Mouse (Mus musculus) forebrain, embryonic 10.5 days (tissue): ENCODE data around the gene 0610037L13Rik. TPM values are rescaled to one million over a fixed set of nuclear protein-coding genes. Genes with fewer than 3 reads are reported as not detected.

Source experiments
- DNase-seq: peaks from one replicate; pipeline ENCODE4 v3.0.0-alpha.2; 2017; ENCODE audit warnings: low spot score; ENCODE audit errors: extremely low spot score
- H3K27ac ChIP-seq: fragments of 300-500 bp; sonication (generic); 2 replicates; pipeline ENCODE4 v1.5.1; 2016; ENCODE audit warnings: mild to moderate bottlenecking
- H3K27me3 ChIP-seq: fragments of 300-500 bp; sonication (generic); 2 replicates; pipeline ENCODE4 v1.6.1; 2016; ENCODE audit warnings: mild to moderate bottlenecking; ENCODE audit not compliant: poor library complexity, severe bottlenecking
- H3K36me3 ChIP-seq: fragments of 300-500 bp; sonication (generic); replicated peaks from 2 replicates; pipeline ENCODE4 v1.6.1; 2016; ENCODE audit warnings: mild to moderate bottlenecking, moderate library complexity
- H3K4me1 ChIP-seq: fragments of 300-500 bp; sonication (generic); 2 replicates; pipeline ENCODE4 v1.6.1; 2016
- H3K4me3 ChIP-seq: fragments of 300-500 bp; sonication (generic); 2 replicates; pipeline ENCODE4 v1.5.1; 2016; ENCODE audit warnings: mild to moderate bottlenecking, moderate library complexity
- H3K9me3 ChIP-seq: fragments of 300-500 bp; sonication (generic); 2 replicates; pipeline ENCODE4 v1.6.1; 2016; ENCODE audit warnings: mild to moderate bottlenecking, moderate library complexity
- WGBS: fragments of 180-500 bp; shearing (Covaris S2); methylation state at CpG from one replicate; pipeline ENCODE4 v1.1.7; 2016; 5-methylcytosine and 5-hydroxymethylcytosine counted together
- polyA plus RNA-seq: library from polyadenylated mRNA; unstranded; fragments of >200 nt; fragmentation: Nextera tagmentation; extraction: Ambion mirVana; gene quantifications from 2 replicates; pipeline ENCODE4 v1.2.1, GENCODE M21; 2016

Gene 0610037L13Rik
- polyA plus RNA-seq, result 102 and 105 TPM in 2 replicates

DNA sequence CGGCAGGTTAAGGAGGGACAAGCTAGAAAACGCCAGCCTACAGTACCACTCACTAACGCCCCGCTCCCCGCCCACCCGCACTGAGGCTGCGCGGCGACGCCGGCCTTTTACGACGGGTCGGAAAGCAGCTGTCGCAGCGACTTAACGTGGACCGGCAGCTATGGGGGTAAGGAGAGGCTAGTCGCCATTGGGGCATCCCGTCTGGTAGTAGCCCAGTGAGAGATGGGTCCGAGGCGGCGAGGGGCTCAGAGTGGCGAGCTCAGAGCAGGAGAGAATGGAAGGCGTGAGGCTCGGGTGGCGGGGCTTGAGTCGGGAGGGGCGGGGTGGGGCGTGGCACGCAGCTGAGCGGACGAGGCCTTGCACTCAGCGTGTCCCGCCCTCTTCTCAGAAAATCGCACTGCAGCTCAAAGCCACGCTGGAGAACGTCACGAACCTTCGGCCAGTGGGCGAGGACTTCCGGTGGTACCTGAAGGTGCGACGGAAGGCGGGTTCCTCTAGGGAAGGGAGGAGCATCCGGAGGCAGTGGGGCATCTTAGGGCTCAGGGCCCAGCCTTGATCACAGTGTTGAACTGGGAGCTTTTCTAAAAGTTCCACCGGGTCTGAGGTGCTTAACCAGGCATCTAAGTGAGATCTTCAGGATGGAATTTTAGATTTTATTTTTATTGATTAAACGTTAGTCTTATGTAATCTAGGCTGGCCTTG lies at the start of gene 0610037L13Rik:
Gene 0610037L13Rik (plus strand): TSS at position 83 of the 702 bp plus-strand sequence.
- Histone ChIP-seq H3K36me3 (peaks cover 69% of the 10 kb centered on the region), H3K4me3 (peak within 1 kb of the TSS; percentile 68), H3K4me1 (peaks cover 22% of the 10 kb centered on the region), H3K9me3 (no peaks in the 10 kb centered on the region), H3K27ac (peak within 1 kb of the TSS; percentile 89), H3K27me3 (no peaks in the 10 kb centered on the region)
- peak; percentile 96 for DNase-seq
- under 1% methylated on average over 48 of the region's 48 CpGs for WGBS

DNA sequence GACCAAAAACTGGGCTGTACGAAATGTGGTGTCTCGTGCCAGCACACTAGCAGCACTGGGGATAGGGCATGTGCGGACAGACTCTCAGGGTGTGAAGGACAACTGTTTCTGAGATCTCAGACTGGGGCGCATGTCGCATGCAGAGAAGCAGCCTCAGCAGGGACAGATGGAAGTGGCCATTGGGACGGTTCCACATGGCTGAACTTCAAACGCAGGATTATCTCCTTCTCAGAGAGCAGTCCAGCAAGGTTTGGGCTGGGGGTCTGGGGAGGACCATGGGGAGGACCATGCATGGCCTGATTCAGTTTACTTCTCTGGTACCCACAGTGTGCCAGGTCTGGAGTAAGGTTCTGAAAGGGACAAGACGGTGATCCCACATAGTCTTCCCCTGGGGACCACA lies 45.9 kb upstream of the 0610037L13Rik start:
- Histone ChIP-seq H3K4me3 (no peak overlapping the region), H3K27ac (peak overlapping the region; percentile 35; the same call in 1 of the 2 replicates), H3K9me3 (no peaks in the 10 kb centered on the region), H3K36me3 (peaks cover 56% of the 10 kb centered on the region), H3K4me1 (peaks cover 64% of the 10 kb centered on the region), H3K27me3 (peaks cover 36% of the 10 kb centered on the region)
- DNase-seq, result no peak
- 58% methylated on average over 8 of the region's 8 CpGs for WGBS

DNA sequence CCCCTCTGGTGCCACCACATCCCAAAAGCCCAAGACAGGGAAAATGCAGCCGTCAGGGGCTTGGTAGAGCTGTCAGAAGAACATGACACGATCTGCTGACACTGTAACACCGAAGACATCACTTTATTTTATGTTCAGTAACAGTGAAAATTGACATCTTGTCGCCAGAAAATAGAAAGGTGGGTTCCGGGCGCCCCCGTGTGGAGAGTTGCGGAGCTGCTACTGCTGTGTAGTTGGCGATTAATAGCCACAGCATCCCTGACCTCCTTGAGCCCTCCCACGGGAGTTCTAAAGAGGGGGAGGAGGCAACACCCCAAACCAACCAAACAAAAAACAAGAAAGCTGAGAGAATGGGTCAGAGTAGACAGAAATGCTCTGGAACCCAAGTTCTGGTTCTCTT lies 44.6 kb upstream of the 0610037L13Rik start:
- WGBS, result 7% methylated on average over 10 of the region's 10 CpGs
- Histone ChIP-seq H3K9me3 (no peaks in the 10 kb centered on the region), H3K27me3 (peaks cover 36% of the 10 kb centered on the region), H3K4me1 (peaks cover 58% of the 10 kb centered on the region), H3K4me3 (no peak overlapping the region), H3K36me3 (peaks cover 64% of the 10 kb centered on the region), H3K27ac (no peak overlapping the region; the same call in 1 of the 2 replicates)
- DNase-seq, result peak; percentile 83

DNA sequence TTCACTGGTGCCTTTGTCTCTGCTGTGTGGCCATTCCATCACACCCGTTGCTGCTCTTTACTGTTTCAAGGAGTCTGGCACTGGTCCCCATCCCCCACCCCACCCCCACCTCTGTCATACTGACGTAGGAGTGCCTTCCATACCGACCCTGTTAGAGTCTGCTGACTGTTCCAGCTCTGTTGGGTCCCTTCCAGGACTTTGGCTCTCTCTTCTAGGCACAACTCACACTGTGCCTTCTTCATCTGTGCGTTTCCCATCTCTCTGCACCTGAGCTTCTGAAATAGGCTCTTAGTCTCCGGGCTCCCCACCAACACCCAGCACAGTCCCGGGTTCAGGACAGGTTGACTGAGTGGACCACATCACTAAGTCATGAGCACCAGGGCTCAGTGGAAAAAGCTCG lies 42.8 kb upstream of the 0610037L13Rik start:
- Histone ChIP-seq H3K27ac (no peak overlapping the region), H3K9me3 (no peaks in the 10 kb centered on the region), H3K27me3 (peaks cover 36% of the 10 kb centered on the region), H3K36me3 (peaks cover 82% of the 10 kb centered on the region), H3K4me3 (no peak overlapping the region), H3K4me1 (peaks cover 48% of the 10 kb centered on the region)
- DNase-seq, result no peak
- 58% methylated on average over 7 of the region's 7 CpGs for WGBS

DNA sequence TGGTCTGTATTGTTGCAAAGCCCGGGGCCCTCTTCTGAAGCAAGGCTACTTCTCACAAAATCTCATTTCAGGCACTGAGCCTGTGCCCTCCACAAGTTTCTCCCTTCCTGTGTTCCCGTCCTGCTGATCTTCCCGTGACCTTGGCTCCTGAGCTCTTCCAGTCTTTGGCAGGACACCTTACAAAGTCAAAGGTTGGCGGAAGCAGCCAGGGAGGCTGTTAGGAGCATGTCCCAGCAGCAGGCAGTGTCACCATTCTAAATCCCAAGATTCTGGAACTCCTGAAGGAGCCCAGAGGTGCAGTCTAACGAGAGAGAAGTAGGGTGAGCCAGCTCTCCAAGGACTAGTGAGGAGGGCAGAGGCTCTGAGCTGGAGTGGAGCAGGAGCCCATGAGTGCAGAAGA lies 41.1 kb upstream of the 0610037L13Rik start:
- H3K4me3 ChIP-seq, result no peak overlapping the region
- H3K27me3 ChIP-seq, result peaks cover 36% of the 10 kb centered on the region
- H3K36me3 ChIP-seq, result peaks cover 87% of the 10 kb centered on the region
- no peaks in the 10 kb centered on the region for H3K9me3 ChIP-seq
- H3K27ac ChIP-seq, result no peak overlapping the region
- WGBS, result 86% methylated on average over 5 of the region's 5 CpGs
- no peak for DNase-seq
- peaks cover 30% of the 10 kb centered on the region for H3K4me1 ChIP-seq

DNA sequence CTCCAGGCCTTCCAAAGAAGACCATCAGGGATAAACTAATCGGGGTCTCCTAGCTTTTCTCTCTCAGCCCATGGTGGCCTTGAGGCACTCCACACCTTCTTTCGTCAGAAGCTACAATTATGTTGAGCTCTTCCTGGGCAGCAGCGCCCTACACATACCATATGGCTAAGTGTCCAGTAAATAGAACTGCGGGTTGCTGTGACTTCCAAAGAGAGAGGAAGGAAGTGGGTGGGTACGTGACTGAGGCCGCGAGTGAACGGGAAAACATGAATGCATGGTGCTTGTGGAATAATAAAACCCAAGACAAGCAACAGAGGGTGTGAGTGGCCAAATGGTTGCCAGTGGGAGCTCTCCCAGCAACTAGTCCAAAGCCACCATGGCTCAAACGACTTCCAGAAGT lies 40.0 kb upstream of the 0610037L13Rik start:
- DNase-seq, result no peak
- 92% methylated on average over 9 of the region's 9 CpGs for WGBS
- no peak overlapping the region for H3K27ac ChIP-seq
- peaks cover 93% of the 10 kb centered on the region for H3K36me3 ChIP-seq
- peaks cover 22% of the 10 kb centered on the region for H3K4me1 ChIP-seq
- H3K4me3 ChIP-seq, result no peak overlapping the region
- H3K27me3 ChIP-seq, result peaks cover 36% of the 10 kb centered on the region
- no peaks in the 10 kb centered on the region for H3K9me3 ChIP-seq

DNA sequence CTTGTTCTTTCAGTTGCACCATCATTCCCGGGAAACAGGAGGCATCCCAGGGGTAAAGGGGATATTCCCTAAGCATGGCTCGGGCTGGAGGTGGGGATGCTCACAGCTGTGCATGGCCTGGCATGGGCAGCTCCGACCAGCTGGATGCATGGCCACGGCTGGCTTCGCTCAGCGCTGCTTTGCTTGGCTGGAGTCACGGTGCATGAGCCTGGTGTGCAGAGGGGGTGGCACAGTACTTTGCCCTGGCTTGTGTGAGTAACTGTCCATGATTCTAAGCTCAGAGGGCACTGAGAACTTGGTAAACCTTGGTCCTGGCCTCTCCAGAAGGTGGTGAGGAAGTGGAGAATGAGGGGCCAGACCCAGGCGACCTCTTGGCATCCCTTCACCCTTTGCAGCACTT lies 39.5 kb upstream of the 0610037L13Rik start:
- Histone ChIP-seq H3K9me3 (no peaks in the 10 kb centered on the region), H3K4me1 (peaks cover 18% of the 10 kb centered on the region), H3K36me3 (peaks cover 97% of the 10 kb centered on the region), H3K27me3 (peaks cover 33% of the 10 kb centered on the region), H3K27ac (no peak overlapping the region), H3K4me3 (no peak overlapping the region)
- no peak for DNase-seq
- WGBS, result 92% methylated on average over 8 of the region's 8 CpGs

DNA sequence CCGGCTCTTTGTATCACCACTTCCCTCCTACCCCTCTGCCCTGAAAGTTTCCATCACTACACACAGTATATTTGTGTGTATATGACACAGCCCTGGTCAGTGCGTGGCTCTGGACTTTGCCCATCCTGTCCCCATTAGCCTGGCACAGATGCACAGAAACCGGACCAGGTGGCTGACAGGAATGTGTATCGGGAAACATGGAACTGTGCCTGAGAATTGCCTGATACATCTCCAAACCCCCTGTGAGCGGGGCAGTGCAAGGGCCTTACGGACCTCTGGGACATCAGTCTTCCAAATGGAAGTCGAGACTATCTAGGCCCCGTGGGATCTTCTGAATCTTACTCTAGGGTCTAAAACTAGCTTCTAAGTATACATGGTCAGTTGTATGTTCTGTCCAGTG lies 36.3 kb upstream of the 0610037L13Rik start:
- peaks cover 99% of the 10 kb centered on the region for H3K36me3 ChIP-seq

DNA sequence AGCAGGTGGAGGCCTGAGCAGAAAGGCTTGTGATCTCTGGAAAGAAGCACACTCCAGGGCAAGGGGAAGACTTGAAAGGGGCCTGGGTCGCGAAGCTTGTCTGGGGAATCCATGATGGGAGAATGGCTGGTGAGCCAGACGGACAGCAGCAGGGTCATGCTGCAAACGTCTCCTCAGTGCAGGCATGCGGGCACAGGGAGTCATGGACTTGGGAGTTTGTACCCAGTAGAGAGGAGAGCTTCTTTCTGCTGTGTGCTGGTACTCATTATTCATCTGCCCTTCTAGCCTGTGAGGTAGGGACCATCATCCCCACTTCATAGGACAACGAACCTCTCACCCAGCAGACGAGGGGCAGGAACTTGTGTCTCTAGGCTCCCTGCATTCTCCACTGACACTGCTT lies 35.8 kb upstream of the 0610037L13Rik start:
- H3K36me3 ChIP-seq, result peaks cover 99% of the 10 kb centered on the region
- H3K27me3 ChIP-seq, result no peaks in the 10 kb centered on the region
- no peaks in the 10 kb centered on the region for H3K9me3 ChIP-seq
- H3K4me1 ChIP-seq, result no peaks in the 10 kb centered on the region
- no peak overlapping the region for H3K4me3 ChIP-seq
- no peak for DNase-seq
- WGBS, result 87% methylated on average over 7 of the region's 7 CpGs
- H3K27ac ChIP-seq, result no peak overlapping the region

More for the DNA sequence above, 36.3 kb upstream of the 0610037L13Rik start:
- no peak overlapping the region for H3K27ac ChIP-seq
- H3K9me3 ChIP-seq, result no peaks in the 10 kb centered on the region
- H3K4me1 ChIP-seq, result peaks cover under 1% of the 10 kb centered on the region; the same call in 1 of the 2 replicates
- H3K4me3 ChIP-seq, result no peak overlapping the region
- DNase-seq, result no peak
- peaks cover 1% of the 10 kb centered on the region; the same call in 1 of the 2 replicates for H3K27me3 ChIP-seq
- 93% methylated on average over 8 of the region's 8 CpGs for WGBS

DNA sequence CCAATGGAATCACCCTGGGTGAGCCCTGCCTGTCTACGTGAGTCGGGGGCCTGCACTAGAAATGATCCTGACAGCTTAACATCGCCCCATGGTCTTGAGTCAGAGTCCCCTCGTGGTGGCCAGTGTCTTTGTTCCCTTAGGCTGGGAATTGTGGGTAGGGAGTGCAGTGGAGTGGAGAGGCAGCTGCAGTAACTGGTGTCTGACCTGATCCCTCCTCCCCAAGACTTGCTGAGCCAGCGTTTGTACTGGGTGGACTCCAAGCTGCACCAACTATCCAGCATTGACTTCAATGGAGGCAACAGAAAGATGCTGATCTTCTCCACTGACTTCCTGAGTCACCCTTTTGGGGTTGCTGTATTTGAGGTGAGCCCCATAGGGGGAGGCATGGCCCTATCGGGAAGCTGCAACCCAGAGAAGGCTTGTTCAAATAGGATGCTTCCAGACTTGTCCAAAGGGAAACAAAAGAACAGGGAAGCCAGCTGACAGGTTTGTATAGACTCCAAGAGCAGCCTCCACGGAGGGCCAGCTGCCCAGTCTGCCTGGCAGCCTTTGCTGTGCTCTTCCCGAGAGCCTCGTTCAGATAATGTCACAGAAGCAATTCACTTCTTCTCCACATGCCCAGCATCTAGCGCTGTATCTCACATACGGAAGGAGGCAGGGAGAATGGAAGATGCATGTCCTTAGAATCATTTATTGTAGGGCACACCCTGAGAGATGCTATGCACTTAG lies 32.5 kb upstream of the 0610037L13Rik start:
- Histone ChIP-seq H3K36me3 (peaks cover 99% of the 10 kb centered on the region), H3K9me3 (no peaks in the 10 kb centered on the region), H3K27ac (no peak overlapping the region), H3K27me3 (no peaks in the 10 kb centered on the region), H3K4me1 (no peaks in the 10 kb centered on the region), H3K4me3 (no peak overlapping the region)
- no peak for DNase-seq
- 83% methylated on average over 11 of the region's 11 CpGs for WGBS

DNA sequence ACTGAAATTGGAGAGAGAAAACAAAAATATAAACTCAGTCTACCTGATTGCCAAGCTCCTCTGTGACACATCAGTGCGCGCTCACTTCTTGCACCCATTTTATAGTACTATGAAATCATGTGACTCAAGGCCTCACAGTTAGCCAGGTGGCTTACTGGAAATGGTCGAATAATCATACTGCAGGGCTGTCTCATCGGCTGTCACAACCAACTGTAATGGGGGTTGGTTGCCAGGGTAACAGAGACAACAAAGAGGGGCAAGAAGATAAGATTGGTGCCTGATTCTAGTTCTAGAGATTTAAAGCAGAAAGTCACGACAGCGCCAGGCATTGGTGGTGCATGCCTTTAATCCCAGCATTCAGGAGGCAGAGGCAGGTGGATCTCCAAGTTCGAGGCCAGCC lies 30.6 kb upstream of the 0610037L13Rik start:
- DNase-seq, result no peak
- H3K36me3 ChIP-seq, result peaks cover 98% of the 10 kb centered on the region
- no peaks in the 10 kb centered on the region for H3K9me3 ChIP-seq
- H3K4me3 ChIP-seq, result no peak overlapping the region
- H3K27me3 ChIP-seq, result no peaks in the 10 kb centered on the region
- WGBS, result 93% methylated on average over 7 of the region's 7 CpGs
- H3K4me1 ChIP-seq, result no peaks in the 10 kb centered on the region
- H3K27ac ChIP-seq, result no peak overlapping the region

DNA sequence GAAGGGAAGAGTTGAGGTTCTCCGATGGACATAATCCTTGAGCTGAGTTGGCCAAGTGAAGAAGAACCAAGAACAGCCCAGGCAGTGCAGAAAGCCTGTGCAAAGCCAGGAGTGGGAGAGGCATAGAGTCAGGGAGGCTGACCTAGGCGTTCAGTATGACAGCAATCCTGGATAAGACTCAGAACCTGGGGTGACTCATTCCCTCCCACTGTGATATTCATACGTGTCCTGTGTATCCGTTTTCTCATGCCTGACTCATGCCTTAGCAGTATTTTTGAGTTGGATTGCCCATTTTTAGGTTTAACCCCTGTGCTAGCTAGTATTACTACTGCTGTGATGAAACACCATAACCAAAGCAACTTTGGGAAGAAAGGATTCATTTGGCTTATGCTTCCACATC lies 24.7 kb upstream of the 0610037L13Rik start:
- Histone ChIP-seq H3K4me1 (no peaks in the 10 kb centered on the region), H3K36me3 (peaks cover 82% of the 10 kb centered on the region), H3K27me3 (no peaks in the 10 kb centered on the region), H3K9me3 (no peaks in the 10 kb centered on the region), H3K27ac (no peak overlapping the region), H3K4me3 (no peak overlapping the region)
- 95% methylated on average over 4 of the region's 4 CpGs for WGBS
- DNase-seq, result no peak
